Mouse (Mus musculus): ENCODE data around the gene Dnmt3a. TPM values are rescaled to one million over a fixed set of nuclear protein-coding genes. Genes with fewer than 3 reads are reported as not detected.

Gene Dnmt3a
- total and polyA plus RNA-seq, 3 experiments = 13.6 to 56.0 (median 50.9) TPM

DNA sequence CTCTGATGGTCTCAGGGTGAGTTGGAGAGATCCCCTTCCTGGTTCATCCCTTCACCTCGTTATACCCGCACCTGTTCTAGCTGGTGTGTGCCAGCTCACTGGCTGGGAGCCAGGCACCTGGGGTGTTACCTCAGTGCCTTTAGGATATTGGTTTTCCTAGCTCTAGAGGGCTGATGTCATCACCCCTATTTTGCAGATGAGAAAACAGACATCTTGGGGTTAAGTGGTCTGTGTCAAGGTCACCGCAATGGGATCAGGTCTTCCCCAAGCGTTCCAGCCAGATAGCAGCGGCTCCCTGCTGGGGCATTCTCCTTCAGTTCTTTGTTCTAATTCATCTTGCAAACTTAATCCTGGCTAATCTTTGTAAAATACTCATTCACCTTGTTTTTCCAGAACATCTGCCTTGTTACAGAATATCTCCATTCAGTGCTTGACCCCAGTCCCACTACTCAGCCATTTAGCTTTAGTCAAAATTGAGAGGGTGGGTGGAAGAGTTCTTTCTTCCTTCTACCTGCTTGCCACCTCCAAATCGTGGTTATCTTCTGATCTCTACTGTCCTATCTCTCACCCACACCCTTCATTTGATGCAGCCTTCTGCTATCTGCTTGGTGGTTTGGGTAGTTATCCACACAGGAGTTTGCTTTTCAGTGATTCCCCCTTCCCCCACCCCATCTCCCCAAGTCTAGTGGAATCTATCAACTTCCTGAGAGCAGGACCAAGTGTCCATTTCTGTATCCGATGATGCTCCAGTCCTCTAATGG is 84.2 kb downstream of the Dnmt3a start:
- Histone ChIP-seq H3K4me1 (ENCODE audit: control insufficient read depth, insufficient read depth, low read length) (peaks cover 16% of the 10 kb centered on the region), H3K27ac (no peak overlapping the region), H3K27me3 (ENCODE audit: control insufficient read depth, insufficient read depth, low read length) (no peaks in the 10 kb centered on the region), H3K36me3 (ENCODE audit: control insufficient read depth, insufficient read depth, low read length) (no peaks in the 10 kb centered on the region; the same call in 1 of the 2 replicates), H3K79me2 (replicated peaks; ENCODE audit: control insufficient read depth, insufficient read depth, low read length) (no peaks in the 10 kb centered on the region), H3K9ac (ENCODE audit: low read depth, low read length) (no peak overlapping the region), H3K4me3 (no peak overlapping the region)
- 54% methylated on average over 7 of the region's 7 CpGs for WGBS
- no peak for TF ChIP-seq CTCF (IDR thresholded peaks at IDR 0.05)
- no peak for TF ChIP-seq POLR2A (IDR thresholded peaks at IDR 0.05; ENCODE audit: insufficient read depth, low read depth, low read length)
- no peak for TF ChIP-seq EP300 (IDR thresholded peaks at IDR 0.05; ENCODE audit: insufficient read depth, low read depth, low read length)
- DNase-seq = no peak
- intact Hi-C loops (cut with DNase I) = no loop called here

DNA sequence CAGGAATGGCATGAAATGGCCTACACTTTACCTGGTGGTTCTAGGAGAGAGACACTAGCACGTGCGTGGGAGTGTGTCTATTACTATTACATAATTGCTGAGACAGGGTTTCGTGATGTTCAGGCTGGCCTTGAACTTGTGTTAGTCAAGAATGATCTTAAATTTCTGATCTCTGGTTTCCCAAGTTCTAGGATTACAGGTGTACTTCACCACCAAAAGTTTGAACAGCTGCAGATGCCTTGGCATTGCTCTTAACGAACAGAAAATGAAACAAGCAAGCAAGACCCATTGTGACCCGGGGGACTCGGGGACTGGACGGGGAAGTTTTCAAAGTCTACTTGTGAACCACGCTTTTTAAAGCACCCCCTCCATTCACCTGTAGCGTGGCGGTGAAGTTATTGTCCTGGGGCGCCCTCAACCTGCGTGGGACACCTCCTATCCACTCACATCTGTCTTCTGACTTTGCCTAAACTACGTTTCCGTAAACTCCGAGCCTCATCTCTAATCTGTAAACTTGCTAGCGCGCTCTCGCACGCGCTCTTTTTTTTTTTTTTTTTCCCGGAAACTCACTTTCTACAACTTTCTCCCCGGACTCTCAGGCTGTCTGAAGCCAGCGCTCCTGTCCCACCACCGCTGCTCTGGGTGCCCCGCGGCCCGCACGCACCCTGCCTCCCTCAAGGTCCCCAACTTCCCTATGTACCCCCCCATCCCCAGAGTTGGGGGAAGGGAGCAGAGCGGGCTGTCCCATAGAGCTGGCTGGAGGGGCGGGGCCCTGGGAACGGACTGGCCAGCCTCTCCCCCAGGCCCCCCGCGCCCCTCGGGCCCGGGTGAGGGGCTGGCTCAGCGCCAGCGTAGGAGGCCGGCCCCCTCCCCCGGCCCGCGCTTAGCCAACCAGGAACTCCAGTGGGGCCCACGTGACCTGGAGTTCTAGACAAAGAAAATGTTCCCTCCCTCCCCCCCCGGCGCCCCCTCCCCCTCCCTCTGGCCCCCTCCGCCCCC is 85.2 kb downstream of the Dnmt3a start:
- Histone ChIP-seq H3K4me3 (peak overlapping the region; percentile 56), H3K4me1 (ENCODE audit: control insufficient read depth, insufficient read depth, low read length) (peaks cover 16% of the 10 kb centered on the region), H3K27me3 (ENCODE audit: control insufficient read depth, insufficient read depth, low read length) (no peaks in the 10 kb centered on the region), H3K9ac (ENCODE audit: low read depth, low read length) (peak overlapping the region; percentile 68), H3K79me2 (replicated peaks; ENCODE audit: control insufficient read depth, insufficient read depth, low read length) (no peaks in the 10 kb centered on the region), H3K27ac (peak overlapping the region; percentile 47), H3K36me3 (ENCODE audit: control insufficient read depth, insufficient read depth, low read length) (no peaks in the 10 kb centered on the region; the same call in 1 of the 2 replicates)
- DNase-seq = peak; percentile 47 to 54
- intact Hi-C loops (cut with DNase I) = no loop called here
- WGBS = 19% methylated on average over 41 of the region's 45 CpGs
- TF ChIP-seq POLR2A (IDR thresholded peaks at IDR 0.05; ENCODE audit: insufficient read depth, low read depth, low read length) (no peak), CTCF (IDR thresholded peaks at IDR 0.05) (no peak), EP300 (IDR thresholded peaks at IDR 0.05; ENCODE audit: insufficient read depth, low read depth, low read length) (no peak)

DNA sequence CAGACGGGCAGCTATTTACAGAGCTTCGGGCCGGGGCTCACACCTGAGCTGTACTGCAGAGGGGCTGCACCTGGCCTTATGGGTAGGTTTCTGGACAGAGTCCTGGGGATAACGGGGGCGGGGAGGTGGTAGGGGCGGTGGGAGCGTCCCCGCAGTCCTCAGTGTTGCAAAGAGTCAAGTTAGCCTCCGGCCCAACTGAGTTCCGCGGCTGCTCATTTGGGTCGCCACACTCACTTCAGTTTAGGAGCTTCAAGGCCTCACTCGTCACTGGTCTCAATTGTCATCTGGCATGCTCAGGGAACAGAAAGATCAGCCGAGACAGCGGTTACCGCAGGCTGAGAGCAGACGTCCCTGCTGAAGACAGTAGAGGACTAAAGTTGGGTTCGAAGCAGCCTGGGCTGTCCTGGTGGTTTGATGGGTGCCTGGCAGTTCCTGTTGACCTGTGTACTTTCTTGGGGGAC is 86.0 kb downstream of the Dnmt3a start:
- no peak overlapping the region for H3K9ac ChIP-seq (ENCODE audit: low read depth, low read length)
- 27% methylated on average over 17 of the region's 18 CpGs for WGBS

DNA sequence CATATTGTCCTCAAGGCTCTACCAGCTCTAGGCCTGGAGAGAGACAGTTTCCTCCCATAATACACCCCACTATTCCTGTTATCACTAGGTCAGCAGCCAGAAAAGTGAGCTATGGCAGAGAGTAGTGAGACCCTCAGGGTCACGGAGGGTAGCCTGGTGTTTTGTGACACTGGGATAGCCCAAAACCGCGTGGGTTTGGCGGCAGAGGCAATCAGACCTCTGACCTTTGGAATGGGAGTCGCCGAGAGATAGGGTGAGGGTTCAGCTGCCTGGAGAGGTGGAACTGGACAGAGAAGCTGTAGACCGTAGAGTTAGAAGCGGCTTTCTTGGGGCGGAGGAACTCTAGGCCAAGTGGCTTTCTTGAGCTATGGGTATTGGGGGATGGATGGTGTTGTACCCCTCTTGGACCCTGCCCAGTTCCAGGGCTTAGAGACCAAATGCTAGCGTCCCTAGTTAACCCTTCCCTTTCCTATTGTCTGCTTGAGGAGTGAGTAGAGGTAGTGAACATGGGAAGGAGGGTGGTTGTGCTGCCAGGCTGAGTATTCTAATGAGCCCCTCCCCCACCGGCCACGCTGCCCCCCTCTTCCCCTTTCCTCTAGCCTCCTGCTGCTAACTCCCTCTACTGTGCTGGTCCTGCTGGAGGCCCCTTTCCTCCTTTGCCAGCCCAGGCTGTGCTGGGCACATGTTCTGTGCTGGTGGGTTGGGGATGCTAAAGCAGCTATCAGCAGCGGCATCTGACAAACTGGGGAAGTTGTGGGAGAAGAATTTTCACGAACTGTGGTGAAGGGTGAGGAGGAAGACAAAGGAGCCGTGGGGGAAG is 86.6 kb downstream of the Dnmt3a start:
- no peaks in the 10 kb centered on the region for H3K27me3 ChIP-seq (ENCODE audit: control insufficient read depth, insufficient read depth, low read length)
- WGBS = 57% methylated on average over 15 of the region's 15 CpGs
- no peak overlapping the region for H3K4me3 ChIP-seq
- H3K4me1 ChIP-seq (ENCODE audit: control insufficient read depth, insufficient read depth, low read length) = peaks cover 13% of the 10 kb centered on the region
- TF ChIP-seq EP300 (IDR thresholded peaks at IDR 0.05; ENCODE audit: insufficient read depth, low read depth, low read length) = no peak
- no peak for TF ChIP-seq CTCF (IDR thresholded peaks at IDR 0.05)
- no peak for TF ChIP-seq POLR2A (IDR thresholded peaks at IDR 0.05; ENCODE audit: insufficient read depth, low read depth, low read length)
- intact Hi-C loops (cut with DNase I) = no loop called here
- no peak overlapping the region for H3K9ac ChIP-seq (ENCODE audit: low read depth, low read length)
- H3K27ac ChIP-seq = no peak overlapping the region
- no peaks in the 10 kb centered on the region for H3K79me2 ChIP-seq (replicated peaks; ENCODE audit: control insufficient read depth, insufficient read depth, low read length)
- H3K36me3 ChIP-seq (ENCODE audit: control insufficient read depth, insufficient read depth, low read length) = no peaks in the 10 kb centered on the region; the same call in 1 of the 2 replicates
- DNase-seq = no peak

More for the DNA sequence above, 86.0 kb downstream of the Dnmt3a start:
- peaks cover 16% of the 10 kb centered on the region for H3K4me1 ChIP-seq (ENCODE audit: control insufficient read depth, insufficient read depth, low read length)
- 0 out of 2 replicates have a peak overlapping the region, but pooled peaks have one; percentile 14 for H3K4me3 ChIP-seq
- no peaks in the 10 kb centered on the region for H3K27me3 ChIP-seq (ENCODE audit: control insufficient read depth, insufficient read depth, low read length)
- intact Hi-C loops (cut with DNase I) = no loop called here
- H3K36me3 ChIP-seq (ENCODE audit: control insufficient read depth, insufficient read depth, low read length) = no peaks in the 10 kb centered on the region; the same call in 1 of the 2 replicates
- DNase-seq = no peak
- no peak overlapping the region for H3K27ac ChIP-seq
- H3K79me2 ChIP-seq (replicated peaks; ENCODE audit: control insufficient read depth, insufficient read depth, low read length) = no peaks in the 10 kb centered on the region
- TF ChIP-seq CTCF (IDR thresholded peaks at IDR 0.05) (no peak), EP300 (IDR thresholded peaks at IDR 0.05; ENCODE audit: insufficient read depth, low read depth, low read length) (no peak), POLR2A (IDR thresholded peaks at IDR 0.05; ENCODE audit: insufficient read depth, low read depth, low read length) (no peak)

DNA sequence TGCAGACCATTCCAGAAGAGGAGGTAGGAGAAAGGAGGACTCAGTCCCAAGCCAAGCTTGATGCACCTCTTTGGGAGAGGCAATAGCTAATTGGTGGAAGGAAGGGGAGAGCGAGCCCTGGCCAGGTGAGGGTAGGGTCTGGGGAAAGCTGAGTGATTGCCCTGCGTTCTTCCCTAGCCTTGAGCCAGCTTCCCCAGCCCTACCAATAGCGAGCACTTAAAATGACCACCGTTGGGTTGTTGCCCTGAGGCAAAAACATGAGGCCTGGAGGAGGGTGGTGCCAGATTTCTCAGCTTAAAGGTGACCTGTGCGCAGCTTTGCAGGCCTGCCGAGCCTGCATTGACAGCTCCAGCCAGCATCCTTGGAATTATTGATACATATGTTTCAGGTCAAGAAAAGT is 87.5 kb downstream of the Dnmt3a start:
- Histone ChIP-seq H3K4me1 (ENCODE audit: control insufficient read depth, insufficient read depth, low read length) (peaks cover 7% of the 10 kb centered on the region), H3K79me2 (replicated peaks; ENCODE audit: control insufficient read depth, insufficient read depth, low read length) (no peaks in the 10 kb centered on the region), H3K4me3 (no peak overlapping the region), H3K9ac (ENCODE audit: low read depth, low read length) (no peak overlapping the region), H3K36me3 (ENCODE audit: control insufficient read depth, insufficient read depth, low read length) (no peaks in the 10 kb centered on the region), H3K27me3 (ENCODE audit: control insufficient read depth, insufficient read depth, low read length) (no peaks in the 10 kb centered on the region), H3K27ac (no peak overlapping the region)
- no peak for DNase-seq
- 63% methylated on average over 6 of the region's 6 CpGs for WGBS
- TF ChIP-seq POLR2A (IDR thresholded peaks at IDR 0.05; ENCODE audit: insufficient read depth, low read depth, low read length) (no peak), CTCF (IDR thresholded peaks at IDR 0.05) (no peak), EP300 (IDR thresholded peaks at IDR 0.05; ENCODE audit: insufficient read depth, low read depth, low read length) (no peak)
- intact Hi-C loops (cut with DNase I) = no loop called here
